Mouse (Mus musculus) kidney, adult 2 months (tissue): ENCODE results near the gene Gm14569.

Experiments
- CTCF ChIP-seq: fragments of 200-500 bp; conservative IDR thresholded peaks from 2 replicates; pipeline ENCODE4 v1.5.1; 2011; ENCODE audit warnings: low read depth, mild to moderate bottlenecking, control low read depth, low read length, moderate library complexity, mixed read lengths; ENCODE audit not compliant: insufficient read depth, insufficient read length
- POLR2A ChIP-seq: fragments of 200-500 bp; IDR thresholded peaks from one replicate; pipeline ENCODE4 v1.6.1; 2011; ENCODE audit warnings: low read depth, low read length, control low read depth

- TF ChIP-seq CTCF (peak; percentile 23; the same call in 1 of the 2 replicates), POLR2A (no peak)
These were observed 3.6 kb downstream of the Gm14569 start for GRCm38 (mm10) chrX:36487996-36488395.
